Mouse (Mus musculus) stomach, postnatal 0 days (tissue): ENCODE results near the gene Capn15. TPM values are rescaled to one million over a fixed set of nuclear protein-coding genes. Genes with fewer than 3 reads are reported as not detected.
A peak's percentile ranks its signal among the peaks of the same experiment; 100 is the strongest.

Source experiments
- ATAC-seq: fragments of 200-750 bp; cut with Nextera tagmentation; 2 replicates; pipeline ENCODE4 v1.8.0; 2017; ENCODE audit not compliant: low FRiP score, low TSS enrichment
- DNase-seq: peaks from one replicate; pipeline ENCODE4 v3.0.0-alpha.2; 2016; ENCODE audit warnings: low spot score
- H3K27ac ChIP-seq: fragments of 300-500 bp; sonication (generic); replicated peaks from 2 replicates; pipeline ENCODE4 v1.5.1; 2014; ENCODE audit warnings: mild to moderate bottlenecking, control low read depth
- H3K27me3 ChIP-seq: fragments of 300-500 bp; sonication (generic); 2 replicates; pipeline ENCODE4 v1.6.1; 2014; ENCODE audit warnings: low read length; ENCODE audit not compliant: control insufficient read depth, insufficient read depth
- H3K36me3 ChIP-seq: fragments of 300-500 bp; sonication (generic); 2 replicates; pipeline ENCODE4 v1.6.1; 2014; ENCODE audit warnings: low read length, mixed read lengths; ENCODE audit not compliant: control insufficient read depth, insufficient read depth
- H3K4me1 ChIP-seq: fragments of 300-500 bp; sonication (generic); replicated peaks from 2 replicates; pipeline ENCODE4 v1.6.1; 2014; ENCODE audit warnings: antibody characterized with exemption; ENCODE audit not compliant: control insufficient read depth, insufficient read depth
- H3K4me2 ChIP-seq: fragments of 300-500 bp; sonication (generic); replicated peaks from 2 replicates; pipeline ENCODE4 v1.6.1; 2014; ENCODE audit warnings: low read depth, mild to moderate bottlenecking, control low read depth, moderate library complexity
- H3K4me3 ChIP-seq: fragments of 300-500 bp; sonication (generic); 2 replicates; pipeline ENCODE4 v1.5.1; 2014; ENCODE audit warnings: low read depth, low read length, control low read depth
- H3K9ac ChIP-seq: fragments of 300-500 bp; sonication (generic); 2 replicates; pipeline ENCODE4 v1.6.1; 2014; ENCODE audit warnings: mild to moderate bottlenecking, low read length, control low read depth, mixed read lengths
- H3K9me3 ChIP-seq: fragments of 300-500 bp; sonication (generic); 2 replicates; pipeline ENCODE4 v1.6.1; 2016; ENCODE audit warnings: low read length; ENCODE audit not compliant: control insufficient read depth
- CTCF ChIP-seq: IDR thresholded peaks from 2 replicates; pipeline ENCODE4 v1.5.1; 2016; ENCODE audit warnings: antibody characterized with exemption, low read depth, mild to moderate bottlenecking, moderate library complexity
- EP300 ChIP-seq: optimal IDR thresholded peaks from 2 replicates; pipeline ENCODE3; 2016; ENCODE audit warnings: antibody characterized with exemption
- WGBS: fragments of 180-500 bp; shearing (Covaris S2); extraction: QIAGEN DNeasy Blood & Tissue Kit; methylation state at CpG from one replicate; pipeline ENCODE4 v1.1.7; 2014; 5-methylcytosine and 5-hydroxymethylcytosine counted together
- polyA plus RNA-seq: library from polyadenylated mRNA; unstranded; fragments of >200 nt; fragmentation: Nextera tagmentation; extraction: Ambion mirVana; gene quantifications from 2 replicates; pipeline ENCODE4 v1.2.1, GENCODE M21; 2015

Gene Capn15
- polyA plus RNA-seq, 1 experiment from 2014 or later, result 12.5 TPM

GRCm38 (mm10) chr17:25979829-25980738 is 5.5 kb downstream of the Capn15 start:
- no peak overlapping the region for H3K4me3 ChIP-seq
- TF ChIP-seq EP300 (no peak), CTCF (no peak)
- DNase-seq, result no peak
- 0 out of 2 replicates have a peak overlapping the region, but pooled peaks have one; percentile 17 for H3K4me2 ChIP-seq
- no peaks in the 10 kb centered on the region for H3K36me3 ChIP-seq
- no peaks in the 10 kb centered on the region for H3K27me3 ChIP-seq
- 68% methylated on average over 5 of the region's 5 CpGs for WGBS
- peak overlapping the region; percentile 13; the same call in 1 of the 2 replicates for H3K9ac ChIP-seq
- no peaks in the 10 kb centered on the region for H3K9me3 ChIP-seq
- H3K4me1 ChIP-seq, result peaks cover 7% of the 10 kb centered on the region; the same call in 1 of the 2 replicates
- no peak; the same call in 1 of the 2 replicates for ATAC-seq
- H3K27ac ChIP-seq, result peak overlapping the region; percentile 53

GRCm38 (mm10) chr17:25970954-25971707 is 14.5 kb downstream of the Capn15 start:
- ATAC-seq (no peak), DNase-seq (no peak)
- no peak overlapping the region for H3K27ac ChIP-seq
- H3K4me1 ChIP-seq, result no peaks in the 10 kb centered on the region
- H3K4me2 ChIP-seq, result no peak overlapping the region
- no peaks in the 10 kb centered on the region for H3K9me3 ChIP-seq
- H3K4me3 ChIP-seq, result no peak overlapping the region
- no peak overlapping the region for H3K9ac ChIP-seq
- TF ChIP-seq CTCF, result no peak
- no peak for TF ChIP-seq EP300
- H3K36me3 ChIP-seq, result no peaks in the 10 kb centered on the region
- 80% methylated on average over 4 of the region's 4 CpGs for WGBS
- H3K27me3 ChIP-seq, result no peaks in the 10 kb centered on the region

- Histone ChIP-seq H3K4me1 (no peaks in the 10 kb centered on the region), H3K27me3 (no peaks in the 10 kb centered on the region), H3K4me3 (no peak overlapping the region), H3K9me3 (no peaks in the 10 kb centered on the region), H3K9ac (no peak overlapping the region), H3K27ac (no peak overlapping the region), H3K36me3 (no peaks in the 10 kb centered on the region), H3K4me2 (no peak overlapping the region)
- ATAC-seq, result no peak
- no peak for DNase-seq
- TF ChIP-seq CTCF, result peak; percentile 42
- TF ChIP-seq EP300, result no peak
- WGBS, result 83% methylated on average over 9 of the region's 9 CpGs
Measured at GRCm38 (mm10) chr17:25970448-25970847, 15.1 kb downstream of the Capn15 start.

- no peak overlapping the region; the same call in 1 of the 2 replicates for H3K9ac ChIP-seq
- DNase-seq (peak; percentile 48), ATAC-seq (peak; percentile 55; the same call in 1 of the 2 replicates)
- H3K4me3 ChIP-seq, result no peak overlapping the region
- H3K4me1 ChIP-seq, result no peaks in the 10 kb centered on the region
- TF ChIP-seq EP300, result no peak
- TF ChIP-seq CTCF, result no peak
- WGBS, result 61% methylated on average over 1 of the region's 1 CpGs
- no peaks in the 10 kb centered on the region for H3K9me3 ChIP-seq
- no peak overlapping the region for H3K4me2 ChIP-seq
- no peaks in the 10 kb centered on the region for H3K27me3 ChIP-seq
- peak overlapping the region; percentile 26; the same call in 1 of the 2 replicates for H3K27ac ChIP-seq
- H3K36me3 ChIP-seq, result no peaks in the 10 kb centered on the region
Measured at GRCm38 (mm10) chr17:25968176-25968575, 17.4 kb downstream of the Capn15 start.

- H3K27me3 ChIP-seq, result no peaks in the 10 kb centered on the region
- 17% methylated on average over 3 of the region's 3 CpGs for WGBS
- H3K9ac ChIP-seq, result no peak overlapping the region; the same call in 1 of the 2 replicates
- H3K9me3 ChIP-seq, result no peaks in the 10 kb centered on the region
- DNase-seq (no peak), ATAC-seq (no peak)
- no peak overlapping the region for H3K4me3 ChIP-seq
- no peak overlapping the region for H3K4me2 ChIP-seq
- no peaks in the 10 kb centered on the region for H3K4me1 ChIP-seq
- H3K27ac ChIP-seq, result no peak overlapping the region
- no peak for TF ChIP-seq EP300
- no peak for TF ChIP-seq CTCF
- H3K36me3 ChIP-seq, result no peaks in the 10 kb centered on the region
Measured at GRCm38 (mm10) chr17:25967652-25968051, 17.9 kb downstream of the Capn15 start.
